Mouse (Mus musculus) erythroblast, adult 5-6 weeks (primary cell): Measurements from ENCODE around the gene Mmrn2. TPM values are rescaled to one million over a fixed set of nuclear protein-coding genes. Genes with fewer than 3 reads are reported as not detected.

Experiments used
- ATAC-seq: replicated peaks from 2 replicates; pipeline ENCODE4 v1.8.0; 2016; ENCODE audit warnings: moderate number of reproducible peaks, mild to moderate bottlenecking, moderate TSS enrichment, inconsistent platforms; ENCODE audit not compliant: poor library complexity, low FRiP score, severe bottlenecking
- total RNA-seq, 2 experiments: library from RNA; stranded (forward) in 1 of 2; stranded (reverse) in 1 of 2; fragments of 150-400 nt in 1 of 2; fragments of 200-764, 138-1000 nt in 1 of 2; gene quantifications; 2 replicates each; pipeline versions ENCODE4 v1.2.3 to v1.2.4; 2015 to 2017; ENCODE audit warnings: low replicate concordance in 2 of 2

Mmrn2 gene
- total RNA-seq (2015; ENCODE audit: low replicate concordance) (not detected in 2 replicates), total RNA-seq (2017; ENCODE audit: low replicate concordance) (not detected in 2 replicates)

- no peak for ATAC-seq
Measured at GRCm38 (mm10) chr14:34375415-34375904, at the start of gene Mmrn2. TSS of gene Mmrn2 (plus strand) at chr14:34375465.

- no peak for ATAC-seq
Measured at GRCm38 (mm10) chr14:34326606-34327005, 48.7 kb upstream of the Mmrn2 start.

GRCm38 (mm10) chr14:34327618-34328017 is 47.6 kb upstream of the Mmrn2 start:
- no peak for ATAC-seq

- ATAC-seq, result no peak
Measured at GRCm38 (mm10) chr14:34330657-34331158, 44.6 kb upstream of the Mmrn2 start.

- ATAC-seq, result no peak
Measured at GRCm38 (mm10) chr14:34331886-34332285, 43.4 kb upstream of the Mmrn2 start.

GRCm38 (mm10) chr14:34332476-34332875 is 42.8 kb upstream of the Mmrn2 start:
- no peak for ATAC-seq

- no peak for ATAC-seq
Measured at GRCm38 (mm10) chr14:34339446-34339845, 35.8 kb upstream of the Mmrn2 start.

- no peak for ATAC-seq
Measured at GRCm38 (mm10) chr14:34341993-34342392, 33.3 kb upstream of the Mmrn2 start.

GRCm38 (mm10) chr14:34343078-34343477 is 32.2 kb upstream of the Mmrn2 start:
- ATAC-seq, result no peak

GRCm38 (mm10) chr14:34344361-34344760 is 30.9 kb upstream of the Mmrn2 start:
- ATAC-seq, result no peak

GRCm38 (mm10) chr14:34345771-34346566 is 29.3 kb upstream of the Mmrn2 start:
- no peak for ATAC-seq

- no peak for ATAC-seq
Measured at GRCm38 (mm10) chr14:34347084-34347483, 28.2 kb upstream of the Mmrn2 start.

GRCm38 (mm10) chr14:34348301-34348700 is 27.0 kb upstream of the Mmrn2 start:
- no peak for ATAC-seq

- ATAC-seq, result no peak
Measured at GRCm38 (mm10) chr14:34349007-34349406, 26.3 kb upstream of the Mmrn2 start.

- ATAC-seq, result no peak
Measured at GRCm38 (mm10) chr14:34351660-34352059, 23.6 kb upstream of the Mmrn2 start.

GRCm38 (mm10) chr14:34352523-34352922 is 22.7 kb upstream of the Mmrn2 start:
- ATAC-seq, result no peak

- ATAC-seq, result no peak
Measured at GRCm38 (mm10) chr14:34353326-34353725, 21.9 kb upstream of the Mmrn2 start.

GRCm38 (mm10) chr14:34354456-34354855 is 20.8 kb upstream of the Mmrn2 start:
- ATAC-seq, result no peak

- no peak for ATAC-seq
Measured at GRCm38 (mm10) chr14:34355301-34355700, 20.0 kb upstream of the Mmrn2 start, which contains the start of gene Fam25c. TSS of gene Fam25c (minus strand) at chr14:34355433.

GRCm38 (mm10) chr14:34357671-34358455 is 17.4 kb upstream of the Mmrn2 start:
- ATAC-seq, result no peak
